Mouse (Mus musculus) heart, embryonic 13.5 days (tissue): ENCODE data around the gene Zkscan17. TPM values are rescaled to one million over a fixed set of nuclear protein-coding genes. Genes with fewer than 3 reads are reported as not detected.
A peak's percentile ranks its signal among the peaks of the same experiment; 100 is the strongest.

Experiments
- ATAC-seq: fragments of 200-750 bp; cut with Nextera tagmentation; 2 replicates; pipeline ENCODE4 v1.8.0; 2017; ENCODE audit warnings: moderate TSS enrichment; ENCODE audit not compliant: insufficient number of reproducible peaks, low FRiP score, low TSS enrichment; ENCODE audit errors: extremely low read depth
- H3K27ac ChIP-seq: fragments of 300-500 bp; sonication (generic); replicated peaks from 2 replicates; pipeline ENCODE4 v1.5.1; 2015; ENCODE audit warnings: moderate library complexity, mild to moderate bottlenecking, inconsistent platforms
- H3K27me3 ChIP-seq: fragments of 300-500 bp; sonication (generic); replicated peaks from 2 replicates; pipeline ENCODE4 v1.6.1; 2015; ENCODE audit warnings: mild to moderate bottlenecking, inconsistent platforms
- H3K36me3 ChIP-seq: fragments of 300-500 bp; sonication (generic); 2 replicates; pipeline ENCODE4 v1.6.1; 2015; ENCODE audit warnings: mild to moderate bottlenecking, inconsistent platforms
- H3K4me1 ChIP-seq: fragments of 300-500 bp; sonication (generic); 2 replicates; pipeline ENCODE4 v1.6.1; 2015; ENCODE audit warnings: inconsistent platforms
- H3K4me2 ChIP-seq: fragments of 300-500 bp; sonication (generic); 2 replicates; pipeline ENCODE4 v1.6.1; 2015; ENCODE audit warnings: inconsistent platforms, mild to moderate bottlenecking, moderate library complexity
- H3K4me3 ChIP-seq: fragments of 300-500 bp; sonication (generic); 2 replicates; pipeline ENCODE4 v1.5.1; 2015; ENCODE audit warnings: moderate library complexity, mild to moderate bottlenecking, inconsistent platforms
- H3K9ac ChIP-seq: fragments of 300-500 bp; sonication (generic); 2 replicates; pipeline ENCODE4 v1.6.1; 2015; ENCODE audit warnings: inconsistent platforms, mild to moderate bottlenecking, moderate library complexity
- H3K9me3 ChIP-seq: fragments of 300-500 bp; sonication (generic); 2 replicates; pipeline ENCODE4 v1.6.1; 2016; ENCODE audit warnings: inconsistent platforms
- WGBS: fragments of 180-500 bp; shearing (Covaris S2); methylation state at CpG from one replicate; pipeline ENCODE4 v1.1.7; 2015; ENCODE audit warnings: mixed read lengths; 5-methylcytosine and 5-hydroxymethylcytosine counted together
- polyA plus RNA-seq: library from polyadenylated mRNA; unstranded; fragments of >200 nt; fragmentation: Nextera tagmentation; extraction: Ambion mirVana; gene quantifications from 2 replicates; pipeline ENCODE4 v1.2.1, GENCODE M21; 2015

The Zkscan17 gene
- polyA plus RNA-seq, 1 experiment from 2014 or later, result 14.7 TPM

GRCm38 (mm10) chr11:59451086-59451485, 75.5 kb downstream of the Zkscan17 start, which contains the start of gene Snap47:
TSS of gene Snap47 (minus strand) at chr11:59451186.
- H3K36me3 ChIP-seq, result peaks cover 49% of the 10 kb centered on the region
- H3K9ac ChIP-seq, result peak within 1 kb of the TSS; percentile 93
- ATAC-seq, result no peak
- peaks cover 23% of the 10 kb centered on the region for H3K4me1 ChIP-seq
- no peaks in the 10 kb centered on the region for H3K9me3 ChIP-seq
- H3K4me3 ChIP-seq, result peak within 1 kb of the TSS; percentile 92
- peak within 1 kb of the TSS; percentile 97 for H3K4me2 ChIP-seq
- WGBS, result 60% methylated on average over 4 of the region's 4 CpGs
- peak within 1 kb of the TSS; percentile 76 for H3K27ac ChIP-seq
- no peaks in the 10 kb centered on the region for H3K27me3 ChIP-seq

- H3K9me3 ChIP-seq, result no peaks in the 10 kb centered on the region
- peak overlapping the region; percentile 93 for H3K9ac ChIP-seq
- ATAC-seq, result peak; percentile 23; the same call in 1 of the 2 replicates
- peak overlapping the region; percentile 92 for H3K4me3 ChIP-seq
- peak overlapping the region; percentile 97 for H3K4me2 ChIP-seq
- peak overlapping the region; percentile 76 for H3K27ac ChIP-seq
- H3K4me1 ChIP-seq, result peaks cover 23% of the 10 kb centered on the region
- no peaks in the 10 kb centered on the region for H3K27me3 ChIP-seq
- peaks cover 47% of the 10 kb centered on the region for H3K36me3 ChIP-seq
- WGBS, result under 1% methylated on average over 38 of the region's 38 CpGs
These were observed 76.2 kb downstream of the Zkscan17 start for GRCm38 (mm10) chr11:59450230-59450771.

GRCm38 (mm10) chr11:59449741-59450229, 76.8 kb downstream of the Zkscan17 start, which contains the start of gene Jmjd4:
TSS of gene Jmjd4 (plus strand) at chr11:59450045.
- H3K4me2 ChIP-seq, result peak within 1 kb of the TSS; percentile 97
- H3K9me3 ChIP-seq, result no peaks in the 10 kb centered on the region
- no peaks in the 10 kb centered on the region for H3K27me3 ChIP-seq
- peak; percentile 86 for ATAC-seq
- peak within 1 kb of the TSS; percentile 93 for H3K9ac ChIP-seq
- WGBS, result under 1% methylated on average over 33 of the region's 40 CpGs
- peak within 1 kb of the TSS; percentile 76 for H3K27ac ChIP-seq
- H3K4me1 ChIP-seq, result peaks cover 23% of the 10 kb centered on the region
- peak within 1 kb of the TSS; percentile 92 for H3K4me3 ChIP-seq
- H3K36me3 ChIP-seq, result peaks cover 46% of the 10 kb centered on the region

GRCm38 (mm10) chr11:59443102-59443501, 83.4 kb downstream of the Zkscan17 start:
- ATAC-seq, result no peak
- H3K4me3 ChIP-seq, result no peak overlapping the region
- H3K36me3 ChIP-seq, result peaks cover 32% of the 10 kb centered on the region
- no peak overlapping the region for H3K27ac ChIP-seq
- no peak overlapping the region for H3K4me2 ChIP-seq
- no peaks in the 10 kb centered on the region for H3K9me3 ChIP-seq
- no peaks in the 10 kb centered on the region for H3K4me1 ChIP-seq
- H3K27me3 ChIP-seq, result no peaks in the 10 kb centered on the region
- H3K9ac ChIP-seq, result no peak overlapping the region

DNA sequence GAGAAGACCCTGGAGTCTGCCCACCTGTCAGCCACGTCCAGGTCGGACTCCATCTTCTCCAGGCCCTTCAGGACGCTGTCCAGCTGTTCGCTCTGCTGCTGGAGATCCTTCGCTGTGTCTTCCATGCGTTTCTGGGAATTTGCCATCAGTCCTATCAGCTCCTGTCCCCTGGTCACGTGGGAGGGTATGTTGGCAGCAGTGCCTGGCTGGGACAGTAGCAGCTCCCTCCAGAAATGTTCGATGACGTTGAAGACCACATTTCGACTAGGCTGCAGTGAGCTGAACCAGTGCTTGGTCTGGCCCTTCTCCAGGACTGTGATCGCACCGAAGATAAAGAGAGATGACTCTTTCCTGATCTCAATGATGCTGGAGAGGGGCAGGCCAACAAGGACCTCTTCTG, 88.6 kb downstream of the Zkscan17 start:
- H3K4me3 ChIP-seq, result no peak overlapping the region
- H3K4me1 ChIP-seq, result peaks cover 6% of the 10 kb centered on the region
- ATAC-seq, result no peak
- H3K27ac ChIP-seq, result no peak overlapping the region
- H3K4me2 ChIP-seq, result no peak overlapping the region
- no peaks in the 10 kb centered on the region for H3K27me3 ChIP-seq
- peaks cover 13% of the 10 kb centered on the region for H3K9me3 ChIP-seq
- H3K36me3 ChIP-seq, result peaks cover 62% of the 10 kb centered on the region
- H3K9ac ChIP-seq, result no peak overlapping the region
- WGBS, result 85% methylated on average over 12 of the region's 12 CpGs

Other genes with a start within 250 kb of the Zkscan17 start
- not detected in 2 replicates for gene Wnt3a, start 236.0 kb downstream of the Zkscan17 start, polyA plus RNA-seq
- gene Wnt9a, start 219.8 kb downstream of the Zkscan17 start, polyA plus RNA-seq, result 2.8 and 2.9 TPM in 2 replicates
- not detected in 2 replicates for gene Prss38, start 151.1 kb downstream of the Zkscan17 start, polyA plus RNA-seq
- gene Jmjd4, start 76.7 kb downstream of the Zkscan17 start, polyA plus RNA-seq, result 10.5 and 11.9 TPM in 2 replicates
- 94.3 and 102 TPM in 2 replicates for gene Snap47, start 75.6 kb downstream of the Zkscan17 start, polyA plus RNA-seq
- 5.6 and 5.7 TPM in 2 replicates for gene Zfp867, start 54.3 kb downstream of the Zkscan17 start, polyA plus RNA-seq
- gene Nlrp3, start 14.8 kb upstream of the Zkscan17 start, polyA plus RNA-seq, result 0.15 and 0.41 TPM in 2 replicates
- not detected in 2 replicates for gene Olfr222, start 49.5 kb upstream of the Zkscan17 start, polyA plus RNA-seq
- gene Olfr223, start 66.5 kb upstream of the Zkscan17 start, polyA plus RNA-seq, result not detected in 2 replicates
- gene Mprip, start 134.6 kb upstream of the Zkscan17 start, polyA plus RNA-seq, result 25.0 and 26.7 TPM in 2 replicates